Mouse (Mus musculus) liver, embryonic 16.5 days (tissue): ENCODE measurements at regions not wholly inside any gene's neighbourhood (a gene's known extent, or its start where the extent isn't known, plus 50 kb on each side); places are given as distances from the start of the nearest gene placed in this dataset.

ENCODE experiments used
- ATAC-seq: fragments of 200-750 bp; cut with Nextera tagmentation; 2 replicates; pipeline ENCODE4 v1.8.0; 2017; ENCODE audit warnings: low read depth, mild to moderate bottlenecking, moderate number of reproducible peaks, moderate library complexity
- H3K27ac ChIP-seq: fragments of 300-500 bp; sonication (generic); 2 replicates; pipeline ENCODE4 v1.5.1; 2014; ENCODE audit warnings: mild to moderate bottlenecking, low read length
- H3K27me3 ChIP-seq: fragments of 300-500 bp; sonication (generic); 2 replicates; pipeline ENCODE4 v1.6.1; 2014; ENCODE audit warnings: low read depth, low read length, mixed read lengths; ENCODE audit not compliant: control insufficient read depth, insufficient read depth
- H3K36me3 ChIP-seq: fragments of 300-500 bp; sonication (generic); 2 replicates; pipeline ENCODE4 v1.6.1; 2014; ENCODE audit warnings: mild to moderate bottlenecking; ENCODE audit not compliant: control insufficient read depth, insufficient read depth
- H3K4me1 ChIP-seq: fragments of 300-500 bp; sonication (generic); 2 replicates; pipeline ENCODE4 v1.6.1; 2014; ENCODE audit warnings: low read depth, low read length, mixed read lengths; ENCODE audit not compliant: control insufficient read depth
- H3K4me2 ChIP-seq: fragments of 300-500 bp; sonication (generic); 2 replicates; pipeline ENCODE4 v1.6.1; 2014; ENCODE audit warnings: low read depth, low read length, mixed read lengths
- H3K4me3 ChIP-seq: fragments of 300-500 bp; sonication (generic); 2 replicates; pipeline ENCODE4 v1.5.1; 2014; ENCODE audit warnings: low read depth, mild to moderate bottlenecking, low read length
- H3K9ac ChIP-seq: fragments of 300-500 bp; sonication (generic); 2 replicates; pipeline ENCODE4 v1.6.1; 2014; ENCODE audit warnings: low read depth, low read length
- H3K9me3 ChIP-seq: fragments of 300-500 bp; sonication (generic); replicated peaks from 2 replicates; pipeline ENCODE4 v1.6.1; 2016; ENCODE audit warnings: low read length; ENCODE audit not compliant: control insufficient read depth
- WGBS: fragments of 180-500 bp; shearing (Covaris S2); extraction: QIAGEN DNeasy Blood & Tissue Kit; methylation state at CpG from one replicate; pipeline ENCODE4 v1.1.7; 2014; ENCODE audit not compliant: insufficient replicate concordance; 5-methylcytosine and 5-hydroxymethylcytosine counted together

GRCm38 (mm10) chr4:47725005-47725340 is 250.5 kb downstream of the Sec61b start:
- Histone ChIP-seq H3K27ac (no peak overlapping the region), H3K4me3 (no peak overlapping the region), H3K4me1 (no peaks in the 10 kb centered on the region), H3K9me3 (no peaks in the 10 kb centered on the region), H3K9ac (no peak overlapping the region), H3K4me2 (no peak overlapping the region), H3K27me3 (no peaks in the 10 kb centered on the region), H3K36me3 (no peaks in the 10 kb centered on the region)
- no peak for ATAC-seq
- WGBS: 35% methylated on average over 3 of the region's 3 CpGs

GRCm38 (mm10) chr4:47746498-47747190 is 272.2 kb downstream of the Sec61b start:
- no peak overlapping the region for H3K4me3 ChIP-seq
- H3K9me3 ChIP-seq: no peaks in the 10 kb centered on the region
- no peaks in the 10 kb centered on the region for H3K36me3 ChIP-seq
- H3K27me3 ChIP-seq: no peaks in the 10 kb centered on the region
- no peaks in the 10 kb centered on the region for H3K4me1 ChIP-seq
- no peak overlapping the region for H3K4me2 ChIP-seq
- 49% methylated on average over 8 of the region's 8 CpGs for WGBS
- no peak for ATAC-seq
- no peak overlapping the region for H3K9ac ChIP-seq
- no peak overlapping the region for H3K27ac ChIP-seq

GRCm38 (mm10) chr4:47772230-47772920 is 272.6 kb upstream of the Nr4a3 start:
- Histone ChIP-seq H3K9me3 (no peaks in the 10 kb centered on the region), H3K27ac (no peak overlapping the region), H3K4me1 (no peaks in the 10 kb centered on the region), H3K27me3 (no peaks in the 10 kb centered on the region), H3K9ac (no peak overlapping the region), H3K4me2 (no peak overlapping the region), H3K36me3 (no peaks in the 10 kb centered on the region), H3K4me3 (no peak overlapping the region)
- ATAC-seq: no peak
- 47% methylated on average over 6 of the region's 6 CpGs for WGBS

GRCm38 (mm10) chr4:47774664-47775063 is 270.3 kb upstream of the Nr4a3 start:
- H3K27ac ChIP-seq: no peak overlapping the region
- no peak overlapping the region for H3K9ac ChIP-seq
- H3K4me2 ChIP-seq: no peak overlapping the region
- no peak for ATAC-seq
- WGBS: 59% methylated on average over 5 of the region's 5 CpGs
- no peak overlapping the region for H3K4me3 ChIP-seq
- no peaks in the 10 kb centered on the region for H3K36me3 ChIP-seq
- H3K9me3 ChIP-seq: no peaks in the 10 kb centered on the region
- H3K4me1 ChIP-seq: no peaks in the 10 kb centered on the region
- no peaks in the 10 kb centered on the region for H3K27me3 ChIP-seq

GRCm38 (mm10) chr4:47781039-47781438 is 263.9 kb upstream of the Nr4a3 start:
- Histone ChIP-seq H3K27me3 (no peaks in the 10 kb centered on the region), H3K4me2 (no peak overlapping the region), H3K36me3 (no peaks in the 10 kb centered on the region), H3K27ac (no peak overlapping the region), H3K9ac (no peak overlapping the region), H3K9me3 (no peaks in the 10 kb centered on the region), H3K4me3 (no peak overlapping the region), H3K4me1 (no peaks in the 10 kb centered on the region)
- WGBS: 54% methylated on average over 4 of the region's 4 CpGs
- no peak for ATAC-seq

- no peaks in the 10 kb centered on the region for H3K9me3 ChIP-seq
- no peaks in the 10 kb centered on the region for H3K4me1 ChIP-seq
- H3K9ac ChIP-seq: no peak overlapping the region
- no peak overlapping the region for H3K27ac ChIP-seq
- 59% methylated on average over 4 of the region's 4 CpGs for WGBS
- H3K4me3 ChIP-seq: no peak overlapping the region
- no peak overlapping the region for H3K4me2 ChIP-seq
- no peaks in the 10 kb centered on the region for H3K27me3 ChIP-seq
- H3K36me3 ChIP-seq: no peaks in the 10 kb centered on the region
- no peak for ATAC-seq
Measured at GRCm38 (mm10) chr4:47796977-47797376, 248.0 kb upstream of the Nr4a3 start.

- WGBS: 60% methylated on average over 5 of the region's 5 CpGs
- ATAC-seq: no peak
Measured at GRCm38 (mm10) chr4:47799165-47799564, 245.8 kb upstream of the Nr4a3 start.

GRCm38 (mm10) chr4:47803111-47803510 is 241.8 kb upstream of the Nr4a3 start:
- WGBS: 59% methylated on average over 3 of the region's 3 CpGs
- Histone ChIP-seq H3K36me3 (no peaks in the 10 kb centered on the region), H3K4me1 (no peaks in the 10 kb centered on the region), H3K9me3 (no peaks in the 10 kb centered on the region), H3K27me3 (no peaks in the 10 kb centered on the region), H3K4me3 (no peak overlapping the region), H3K27ac (no peak overlapping the region), H3K9ac (no peak overlapping the region), H3K4me2 (no peak overlapping the region)
- no peak for ATAC-seq

More at GRCm38 (mm10) chr4:47799165-47799564, 245.8 kb upstream of the Nr4a3 start:
- Histone ChIP-seq H3K4me3 (no peak overlapping the region), H3K4me2 (no peak overlapping the region), H3K9ac (no peak overlapping the region), H3K9me3 (no peaks in the 10 kb centered on the region), H3K27ac (no peak overlapping the region), H3K36me3 (no peaks in the 10 kb centered on the region), H3K4me1 (no peaks in the 10 kb centered on the region), H3K27me3 (no peaks in the 10 kb centered on the region)

GRCm38 (mm10) chr4:47807877-47808276 is 237.1 kb upstream of the Nr4a3 start:
- Histone ChIP-seq H3K4me2 (no peak overlapping the region), H3K27ac (no peak overlapping the region), H3K36me3 (no peaks in the 10 kb centered on the region), H3K9me3 (no peaks in the 10 kb centered on the region), H3K27me3 (no peaks in the 10 kb centered on the region), H3K9ac (no peak overlapping the region), H3K4me3 (no peak overlapping the region), H3K4me1 (no peaks in the 10 kb centered on the region)
- WGBS: 15% methylated on average over 3 of the region's 3 CpGs
- no peak for ATAC-seq
